Mouse (Mus musculus): ENCODE results near the gene Plagl1.

GRCm38 (mm10) chr10:13082459-13082858 lies 22.2 kb downstream of the Plagl1 start:
- TF ChIP-seq CTCF (IDR thresholded peaks at IDR 0.05; ENCODE audit: extremely low read depth, insufficient read depth, insufficient read length, insufficient replicate concordance) = no peak
- TF ChIP-seq POLR2A (IDR thresholded peaks at IDR 0.05; ENCODE audit: low read depth, low read length) = no peak

All from spleen, adult 2 months (tissue).